Mouse (Mus musculus): ENCODE results near the gene Wfs1. TPM values are rescaled to one million over a fixed set of nuclear protein-coding genes. Genes with fewer than 3 reads are reported as not detected.

Wfs1 gene
- total and polyA plus RNA-seq, 3 experiments, result 0.56 to 2.5 (median 1.8) TPM

GRCm38 (mm10) chr5:36997996-36998395 is 9.0 kb upstream of the Wfs1 start:
- no peak for TF ChIP-seq SIN3A (IDR thresholded peaks at IDR 0.05; ENCODE audit: low read length)
- TF ChIP-seq ZMIZ1 (IDR thresholded peaks at IDR 0.05; ENCODE audit: low read depth, low read length), result no peak
- TF ChIP-seq MAX (IDR thresholded peaks at IDR 0.05; ENCODE audit: low read length), result no peak
- TF ChIP-seq CHD1 (IDR thresholded peaks at IDR 0.05; ENCODE audit: low read depth, low read length), result no peak
- no peak for TF ChIP-seq BHLHE40 (IDR thresholded peaks at IDR 0.05; ENCODE audit: low read depth, low read length)
- no peak for TF ChIP-seq ZNF384 (IDR thresholded peaks at IDR 0.05; ENCODE audit: low read depth, low read length)
- no peak for TF ChIP-seq JUND (conservative IDR thresholded peaks at IDR 0.05; ENCODE audit: low read depth, low read length)
- no peak for TF ChIP-seq ZKSCAN1 (IDR thresholded peaks at IDR 0.05; ENCODE audit: borderline replicate concordance, low read depth, low read length)
- TF ChIP-seq E2F4 (IDR thresholded peaks at IDR 0.05; ENCODE audit: insufficient replicate concordance, low read depth, low read length), result no peak
- TF ChIP-seq KAT2A (IDR thresholded peaks at IDR 0.05; ENCODE audit: insufficient replicate concordance, low read length), result no peak
- TF ChIP-seq RAD21 (IDR thresholded peaks at IDR 0.05; ENCODE audit: low read depth, low read length), result no peak
- no peak for TF ChIP-seq MAZ (IDR thresholded peaks at IDR 0.05; ENCODE audit: low read depth, low read length)
- no peak for TF ChIP-seq USF2 (conservative IDR thresholded peaks at IDR 0.05; ENCODE audit: low read depth, low read length)
- no peak for TF ChIP-seq JUN (IDR thresholded peaks at IDR 0.05; ENCODE audit: insufficient read depth, low read depth, low read length)
- TF ChIP-seq CTCF (conservative IDR thresholded peaks at IDR 0.05 in 1 of 2, IDR thresholded peaks at IDR 0.05 in 1 of 2; ENCODE audit: low read depth in 2 of 2, low read length in 2 of 2), result no peak
- no peak for TF ChIP-seq MXI1 (IDR thresholded peaks at IDR 0.05; ENCODE audit: low read depth, low read length)
- TF ChIP-seq NRF1 (IDR thresholded peaks at IDR 0.05; ENCODE audit: low read depth, low read length), result no peak
- TF ChIP-seq UBTF (IDR thresholded peaks at IDR 0.05; ENCODE audit: low read depth, low read length), result no peak
- no peak for TF ChIP-seq ZC3H11A (IDR thresholded peaks at IDR 0.05; ENCODE audit: low read depth, low read length)
- TF ChIP-seq MYC (IDR thresholded peaks at IDR 0.05; ENCODE audit: low read depth, low read length), result no peak
- in situ Hi-C loops (cut with MboI; ENCODE audit: low pct_ligation_motif_present, low pct_unique_long_range_greater_than_20kb, low sequenced_read_pairs) (loop anchor here (5.0 kb wide), 1 partner anchor 41 kb away; no protein-coding TSS in a partner anchor), dilution Hi-C loops (cut with MboI; ENCODE audit: extremely low pct_ligation_motif_present, extremely low pct_unique_long_range_greater_than_20kb, low sequenced_read_pairs) (no loop called here)
- Histone ChIP-seq H3K4me2 (ENCODE audit: insufficient read depth, low read depth, poor library complexity, severe bottlenecking) (no peak overlapping the region), H3K9me3 (replicated peaks; ENCODE audit: low read length) (peaks cover 4% of the 10 kb centered on the region), H3K4me3 (replicated peaks in 1 of 3; ENCODE audit: low read depth in 2 of 3, low read length in 2 of 3, poor library complexity in 1 of 3) (no peak overlapping the region), H3K27ac (ENCODE audit: insufficient read depth, low read depth) (no peak overlapping the region), H3K79me2 (replicated peaks; ENCODE audit: control insufficient read depth, extremely low read depth, insufficient read depth, poor library complexity, severe bottlenecking) (no peaks in the 10 kb centered on the region), H3K9ac (ENCODE audit: insufficient read depth, low read depth) (no peak overlapping the region), H3K4me1 (ENCODE audit: control insufficient read depth in 1 of 2, insufficient read depth in 2 of 2) (peaks cover 7 to 12% of the 10 kb centered on the region in 2 experiments; a peak in 3 of 4 replicates), H3K36me3 (replicated peaks in 1 of 2; ENCODE audit: control insufficient read depth in 1 of 2, insufficient read depth in 1 of 2, low read length in 1 of 2) (no peaks in the 10 kb centered on the region), H3K27me3 (replicated peaks) (peaks cover 39% of the 10 kb centered on the region)
- DNase-seq (ENCODE audit: extremely low read depth), result no peak

- dilution Hi-C loops (cut with MboI; ENCODE audit: extremely low pct_ligation_motif_present, extremely low pct_unique_long_range_greater_than_20kb, low sequenced_read_pairs) (no loop called here), in situ Hi-C loops (cut with MboI; ENCODE audit: low pct_ligation_motif_present, low pct_unique_long_range_greater_than_20kb, low sequenced_read_pairs) (loop anchor here (5.0 kb wide), 1 partner anchor 39 kb away; no protein-coding TSS in a partner anchor)
- peaks cover 46% of the 10 kb centered on the region for H3K27me3 ChIP-seq (replicated peaks)
- peaks cover 7% of the 10 kb centered on the region for H3K9me3 ChIP-seq (replicated peaks; ENCODE audit: low read length)
- H3K27ac ChIP-seq (ENCODE audit: insufficient read depth, low read depth), result no peak overlapping the region
- H3K4me2 ChIP-seq (ENCODE audit: insufficient read depth, low read depth, poor library complexity, severe bottlenecking), result no peak overlapping the region
- H3K79me2 ChIP-seq (replicated peaks; ENCODE audit: control insufficient read depth, extremely low read depth, insufficient read depth, poor library complexity, severe bottlenecking), result no peaks in the 10 kb centered on the region
- no peak for DNase-seq (ENCODE audit: extremely low read depth)
- H3K9ac ChIP-seq (ENCODE audit: insufficient read depth, low read depth), result no peak overlapping the region
- no peak for TF ChIP-seq JUN (IDR thresholded peaks at IDR 0.05; ENCODE audit: insufficient read depth, low read depth, low read length)
- TF ChIP-seq ZMIZ1 (IDR thresholded peaks at IDR 0.05; ENCODE audit: low read depth, low read length), result no peak
- no peak for TF ChIP-seq MXI1 (IDR thresholded peaks at IDR 0.05; ENCODE audit: low read depth, low read length)
- TF ChIP-seq CHD2 (IDR thresholded peaks at IDR 0.05; ENCODE audit: low read length), result no peak
- TF ChIP-seq CTCF (conservative IDR thresholded peaks at IDR 0.05 in 1 of 2, IDR thresholded peaks at IDR 0.05 in 1 of 2; ENCODE audit: low read depth in 2 of 2, low read length in 2 of 2), result no peak
- no peak for TF ChIP-seq RAD21 (IDR thresholded peaks at IDR 0.05; ENCODE audit: low read depth, low read length)
- no peak for TF ChIP-seq EP300 (IDR thresholded peaks at IDR 0.05; ENCODE audit: low read length)
- TF ChIP-seq RCOR1 (conservative IDR thresholded peaks at IDR 0.05; ENCODE audit: low read depth, low read length), result no peak
- TF ChIP-seq E2F4 (IDR thresholded peaks at IDR 0.05; ENCODE audit: insufficient replicate concordance, low read depth, low read length), result no peak
- no peak for TF ChIP-seq USF1 (IDR thresholded peaks at IDR 0.05; ENCODE audit: low read depth, low read length)
- no peak for TF ChIP-seq SIN3A (IDR thresholded peaks at IDR 0.05; ENCODE audit: low read length)
- no peak for TF ChIP-seq ZNF384 (IDR thresholded peaks at IDR 0.05; ENCODE audit: low read depth, low read length)
- TF ChIP-seq CHD1 (IDR thresholded peaks at IDR 0.05; ENCODE audit: low read depth, low read length), result no peak
- TF ChIP-seq GABPA (IDR thresholded peaks at IDR 0.05; ENCODE audit: insufficient replicate concordance, low read depth, low read length), result no peak
- no peak for TF ChIP-seq ZKSCAN1 (IDR thresholded peaks at IDR 0.05; ENCODE audit: borderline replicate concordance, low read depth, low read length)
- TF ChIP-seq ETS1 (conservative IDR thresholded peaks at IDR 0.05; ENCODE audit: low read depth, low read length), result no peak
- no peak for TF ChIP-seq POLR2A (IDR thresholded peaks at IDR 0.05; ENCODE audit: low read depth, low read length)
- TF ChIP-seq ELF1 (IDR thresholded peaks at IDR 0.05; ENCODE audit: low read depth, low read length), result no peak
- no peak for TF ChIP-seq MAX (IDR thresholded peaks at IDR 0.05; ENCODE audit: low read length)
- H3K36me3 ChIP-seq (replicated peaks in 1 of 2; ENCODE audit: control insufficient read depth in 1 of 2, insufficient read depth in 1 of 2, low read length in 1 of 2), result no peaks in the 10 kb centered on the region
- H3K4me3 ChIP-seq (replicated peaks in 1 of 3; ENCODE audit: low read depth in 2 of 3, low read length in 2 of 3, poor library complexity in 1 of 3), result no peak overlapping the region
- H3K4me1 ChIP-seq (ENCODE audit: control insufficient read depth in 1 of 2, insufficient read depth in 2 of 2), result peaks cover 7 to 12% of the 10 kb centered on the region in 2 experiments; a peak in 3 of 4 replicates
Measured at GRCm38 (mm10) chr5:36996410-36996809, 7.4 kb upstream of the Wfs1 start.
